Mouse (Mus musculus): ENCODE data around the gene Tmem248.

The Tmem248 gene

GRCm38 (mm10) chr5:130222146-130223004, 5.5 kb downstream of the Tmem248 start:
- peak; percentile 61; the same call in 1 of the 2 replicates for TF ChIP-seq GATA4 (IDR thresholded peaks at IDR 0.05; ENCODE audit: insufficient replicate concordance, low read length)

GRCm38 (mm10) chr5:130226790-130227189, 9.9 kb downstream of the Tmem248 start:
- no peak for TF ChIP-seq GATA4 (IDR thresholded peaks at IDR 0.05; ENCODE audit: insufficient replicate concordance, low read length)

GRCm38 (mm10) chr5:130228120-130228519, 11.2 kb downstream of the Tmem248 start:
- no peak for TF ChIP-seq GATA4 (IDR thresholded peaks at IDR 0.05; ENCODE audit: insufficient replicate concordance, low read length)

- TF ChIP-seq GATA4 (IDR thresholded peaks at IDR 0.05; ENCODE audit: insufficient replicate concordance, low read length): no peak
These were observed 19.4 kb downstream of the Tmem248 start for GRCm38 (mm10) chr5:130236302-130236701.

- TF ChIP-seq GATA4 (IDR thresholded peaks at IDR 0.05; ENCODE audit: insufficient replicate concordance, low read length): no peak
These were observed 22.4 kb downstream of the Tmem248 start for GRCm38 (mm10) chr5:130239236-130239635.

GRCm38 (mm10) chr5:130239856-130240255, 23.0 kb downstream of the Tmem248 start:
- no peak for TF ChIP-seq GATA4 (IDR thresholded peaks at IDR 0.05; ENCODE audit: insufficient replicate concordance, low read length)

GRCm38 (mm10) chr5:130241426-130241825, 24.5 kb downstream of the Tmem248 start:
- no peak for TF ChIP-seq GATA4 (IDR thresholded peaks at IDR 0.05; ENCODE audit: insufficient replicate concordance, low read length)

- no peak for TF ChIP-seq GATA4 (IDR thresholded peaks at IDR 0.05; ENCODE audit: insufficient replicate concordance, low read length)
These were observed 30.9 kb downstream of the Tmem248 start for GRCm38 (mm10) chr5:130247823-130248222.

GRCm38 (mm10) chr5:130254164-130255016, 37.5 kb downstream of the Tmem248 start:
- TF ChIP-seq GATA4 (IDR thresholded peaks at IDR 0.05; ENCODE audit: insufficient replicate concordance, low read length): no peak

- TF ChIP-seq GATA4 (IDR thresholded peaks at IDR 0.05; ENCODE audit: insufficient replicate concordance, low read length): peak; percentile 95
These were observed 38.3 kb downstream of the Tmem248 start, which contains the start of the genes Sbds and Tyw1 for GRCm38 (mm10) chr5:130255017-130255720. Gene Sbds, minus strand, starts transcription at chr5:130255530. Gene Tyw1, plus strand, starts transcription at chr5:130255619.

GRCm38 (mm10) chr5:130256678-130257271, 39.9 kb downstream of the Tmem248 start:
- TF ChIP-seq GATA4 (IDR thresholded peaks at IDR 0.05; ENCODE audit: insufficient replicate concordance, low read length): no peak; the same call in 1 of the 2 replicates

GRCm38 (mm10) chr5:130257303-130257702, 40.4 kb downstream of the Tmem248 start:
- no peak for TF ChIP-seq GATA4 (IDR thresholded peaks at IDR 0.05; ENCODE audit: insufficient replicate concordance, low read length)

- no peak for TF ChIP-seq GATA4 (IDR thresholded peaks at IDR 0.05; ENCODE audit: insufficient replicate concordance, low read length)
These were observed 46.6 kb downstream of the Tmem248 start for GRCm38 (mm10) chr5:130263454-130263853.

GRCm38 (mm10) chr5:130264433-130265005, 47.6 kb downstream of the Tmem248 start:
- no peak for TF ChIP-seq GATA4 (IDR thresholded peaks at IDR 0.05; ENCODE audit: insufficient replicate concordance, low read length)

Data from liver, adult (tissue).